Mouse (Mus musculus): ENCODE data around the gene Fam78b.

Gene Fam78b

GRCm38 (mm10) chr1:167001174-167001843 is at the start of gene Fam78b:
TSS of gene Fam78b (plus strand) at chr1:167001417.
- DNase-seq (ENCODE audit: low read depth, low spot score): peak; percentile 46

- peak; percentile 92 for DNase-seq (ENCODE audit: low read depth, low spot score)
Observed at GRCm38 (mm10) chr1:166964508-166964907, 36.7 kb upstream of the Fam78b start.

- no peak for DNase-seq (ENCODE audit: low read depth, low spot score)
Observed at GRCm38 (mm10) chr1:166968271-166968670, 32.9 kb upstream of the Fam78b start.

GRCm38 (mm10) chr1:166973731-166974130 is 27.5 kb upstream of the Fam78b start:
- no peak for DNase-seq (ENCODE audit: low read depth, low spot score)

- no peak for DNase-seq (ENCODE audit: low read depth, low spot score)
Observed at GRCm38 (mm10) chr1:166978611-166979010, 22.6 kb upstream of the Fam78b start.

- DNase-seq (ENCODE audit: low read depth, low spot score): no peak
Observed at GRCm38 (mm10) chr1:166994266-166994665, 7.0 kb upstream of the Fam78b start.

- no peak for DNase-seq (ENCODE audit: low read depth, low spot score)
Observed at GRCm38 (mm10) chr1:166996250-166996649, 5.0 kb upstream of the Fam78b start.

GRCm38 (mm10) chr1:166996811-166997210 is 4.4 kb upstream of the Fam78b start:
- DNase-seq (ENCODE audit: low read depth, low spot score): no peak

GRCm38 (mm10) chr1:167000529-167001173 is 566 bp upstream of the Fam78b start:
- DNase-seq (ENCODE audit: low read depth, low spot score): peak; percentile 70

GRCm38 (mm10) chr1:167001844-167002485 is 748 bp downstream of the Fam78b start:
- peak; percentile 39 for DNase-seq (ENCODE audit: low read depth, low spot score)

GRCm38 (mm10) chr1:167002486-167002850 is 1.3 kb downstream of the Fam78b start:
- DNase-seq (ENCODE audit: low read depth, low spot score): peak; percentile 78

- DNase-seq (ENCODE audit: low read depth, low spot score): no peak
Observed at GRCm38 (mm10) chr1:167004621-167005020, 3.4 kb downstream of the Fam78b start.

GRCm38 (mm10) chr1:167007341-167007740 is 6.1 kb downstream of the Fam78b start:
- no peak for DNase-seq (ENCODE audit: low read depth, low spot score)

- no peak for DNase-seq (ENCODE audit: low read depth, low spot score)
Observed at GRCm38 (mm10) chr1:167010190-167010589, 9.0 kb downstream of the Fam78b start.

- no peak for DNase-seq (ENCODE audit: low read depth, low spot score)
Observed at GRCm38 (mm10) chr1:167011301-167011700, 10.1 kb downstream of the Fam78b start.

GRCm38 (mm10) chr1:167012616-167013015 is 11.4 kb downstream of the Fam78b start:
- DNase-seq (ENCODE audit: low read depth, low spot score): no peak

- DNase-seq (ENCODE audit: low read depth, low spot score): no peak
Observed at GRCm38 (mm10) chr1:167013234-167013864, 12.1 kb downstream of the Fam78b start.

- DNase-seq (ENCODE audit: low read depth, low spot score): no peak
Observed at GRCm38 (mm10) chr1:167016269-167016668, 15.1 kb downstream of the Fam78b start.

GRCm38 (mm10) chr1:167022001-167022424 is 20.8 kb downstream of the Fam78b start:
- DNase-seq (ENCODE audit: low read depth, low spot score): peak; percentile 27

- no peak for DNase-seq (ENCODE audit: low read depth, low spot score)
Observed at GRCm38 (mm10) chr1:167022541-167023121, 21.4 kb downstream of the Fam78b start.

- DNase-seq (ENCODE audit: low read depth, low spot score): no peak
Observed at GRCm38 (mm10) chr1:167023794-167024193, 22.6 kb downstream of the Fam78b start.

GRCm38 (mm10) chr1:167024961-167025360 is 23.7 kb downstream of the Fam78b start:
- DNase-seq (ENCODE audit: low read depth, low spot score): no peak

Measured in R1 (cell line).